Mouse (Mus musculus): Measurements from ENCODE around the gene Tac4. TPM values are rescaled to one million over a fixed set of nuclear protein-coding genes. Genes with fewer than 3 reads are reported as not detected.

The Tac4 gene
- total RNA-seq (2021), result not detected
- polyA plus RNA-seq (2012; rRNA removed), result not detected in 2 replicates
- long read RNA-seq, result 0 reads

DNA sequence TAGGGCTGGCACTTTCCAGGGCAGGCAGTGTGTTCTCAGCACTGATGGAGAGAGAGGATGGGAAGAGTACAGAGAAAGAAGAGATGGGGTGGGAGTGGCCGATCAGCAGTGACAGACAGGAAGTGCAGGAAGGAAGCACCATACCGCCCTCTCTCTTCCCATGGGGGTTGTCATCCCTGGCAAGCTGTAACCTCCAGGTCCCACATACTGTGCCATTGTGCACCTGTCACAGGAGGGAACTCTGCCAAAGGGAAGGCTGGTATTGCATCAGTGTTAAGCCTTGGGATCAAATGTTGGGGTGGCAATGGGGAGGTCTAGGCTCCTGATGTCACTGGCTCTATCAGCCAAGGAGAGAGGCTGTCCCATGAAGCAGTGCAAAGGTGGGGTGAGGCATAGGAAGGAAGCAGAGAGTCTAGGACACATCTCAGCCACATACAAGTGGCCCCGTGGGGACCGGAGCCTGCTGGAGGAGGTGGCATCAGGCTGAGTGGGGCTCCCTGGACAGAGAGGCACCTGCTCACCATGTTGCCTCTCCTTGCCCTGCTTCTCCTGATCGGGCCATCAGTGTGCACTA, at the start of gene Tac4:
Tac4 (plus strand) TSS at position 352 of the 574 bp plus-strand sequence.
- DNase-seq, result no peak

DNA sequence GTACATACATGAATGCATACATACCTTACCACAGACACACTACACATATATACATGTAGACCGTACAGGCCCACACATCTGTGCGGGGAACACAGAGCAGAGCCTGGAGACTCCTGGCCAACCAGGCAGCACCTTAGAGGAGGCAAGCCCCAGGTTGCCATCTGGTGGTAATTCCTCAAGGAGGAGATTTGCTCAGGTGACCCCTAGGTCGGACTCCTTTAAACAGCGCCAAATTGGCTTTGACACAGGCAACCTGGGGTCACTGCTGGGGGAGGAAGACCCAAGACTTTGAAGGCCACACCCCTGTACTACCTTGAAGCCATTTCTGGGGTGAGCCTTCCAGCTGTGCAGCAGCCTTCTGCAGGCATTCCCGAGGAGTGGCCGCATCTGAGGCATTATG, 47.7 kb upstream of the Tac4 start:
- DNase-seq, result no peak

DNA sequence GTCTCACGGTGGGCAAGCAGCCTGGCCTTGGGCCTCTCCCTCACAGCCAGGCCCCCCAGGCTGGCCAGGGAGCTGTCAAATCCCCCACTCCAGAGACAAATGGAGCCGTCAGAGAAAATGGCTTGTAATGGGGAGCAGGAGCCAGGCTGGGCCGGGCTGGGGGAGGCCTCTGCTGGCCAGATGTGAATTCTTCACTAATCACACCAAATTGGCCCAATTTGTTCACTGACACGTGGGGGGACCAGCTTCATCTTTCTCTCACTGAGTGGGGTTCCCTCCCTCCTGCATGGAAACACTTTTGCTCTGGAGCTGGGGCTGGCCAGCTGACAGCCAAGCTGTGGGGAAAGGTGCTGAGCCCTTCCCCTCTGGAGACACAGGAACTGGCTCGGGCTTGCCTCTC, 47.0 kb upstream of the Tac4 start:
- no peak for DNase-seq

DNA sequence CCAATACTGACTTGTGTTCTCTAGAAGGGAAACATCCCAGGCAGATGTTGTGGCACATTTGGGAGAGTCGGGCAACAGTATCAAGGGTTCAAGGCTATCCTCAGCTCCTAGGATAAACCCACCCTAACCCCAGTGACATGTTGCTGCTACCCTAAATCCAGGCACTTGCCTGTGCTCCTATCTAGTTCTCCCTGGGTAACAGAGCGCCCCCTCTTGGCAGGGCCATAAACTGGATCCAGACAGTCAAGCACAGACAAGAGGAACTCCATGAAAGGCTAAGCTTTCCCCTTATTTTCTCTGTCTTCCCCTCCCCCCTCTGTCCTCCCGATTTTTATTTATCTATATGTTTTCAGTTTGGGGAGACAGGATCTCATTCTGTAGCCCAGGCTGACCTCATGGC, 45.1 kb upstream of the Tac4 start:
- no peak for DNase-seq

GRCm38 (mm10) chr11:95219111-95219510, 42.2 kb upstream of the Tac4 start:
- no peak for DNase-seq

DNA sequence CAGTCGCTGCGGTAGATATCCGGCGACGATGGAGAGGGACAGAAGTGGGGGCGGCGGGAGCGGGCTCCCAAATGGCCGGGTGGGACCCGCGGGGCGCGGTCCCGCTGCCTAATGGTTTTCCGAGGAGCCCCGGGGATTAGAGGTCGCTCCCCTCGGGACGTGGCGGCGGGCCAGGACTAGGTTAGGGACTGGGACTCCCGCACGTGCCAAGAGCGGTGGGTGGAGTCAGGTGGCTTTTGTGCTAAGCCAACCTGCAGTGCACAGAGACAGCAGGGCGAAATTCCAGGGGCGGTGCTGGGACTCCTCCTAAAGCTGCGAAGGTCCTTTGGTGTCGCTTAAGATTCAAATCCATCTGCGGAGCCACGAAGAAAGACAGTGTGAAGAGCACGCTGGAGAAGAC, 37.9 kb upstream of the Tac4 start:
- DNase-seq, result peak; percentile 55

GRCm38 (mm10) chr11:95224124-95224893, 37.0 kb upstream of the Tac4 start:
- DNase-seq, result no peak

DNA sequence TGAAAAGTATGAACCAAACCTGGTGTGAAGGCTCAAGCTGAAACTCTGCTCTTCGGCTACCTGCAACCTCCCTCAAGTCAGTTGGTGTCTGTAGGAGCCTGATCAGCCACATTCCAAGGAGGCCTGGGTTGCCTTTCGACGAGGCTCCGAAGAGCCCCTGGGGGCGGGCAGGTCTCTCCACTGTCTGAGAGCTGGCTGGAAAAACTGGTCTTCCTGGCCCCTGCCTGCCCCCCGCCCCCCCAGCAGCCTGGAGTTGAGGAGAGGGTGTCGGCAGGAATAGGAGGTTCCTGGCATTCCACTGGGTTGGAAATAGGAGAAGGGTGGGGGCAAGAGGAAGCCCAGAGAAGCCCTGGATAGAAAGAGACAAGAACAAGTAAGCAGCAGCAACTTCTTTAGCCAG, 35.9 kb upstream of the Tac4 start:
- DNase-seq, result no peak

- DNase-seq, result no peak
These were observed 33.9 kb upstream of the Tac4 start for GRCm38 (mm10) chr11:95227467-95227866.

DNA sequence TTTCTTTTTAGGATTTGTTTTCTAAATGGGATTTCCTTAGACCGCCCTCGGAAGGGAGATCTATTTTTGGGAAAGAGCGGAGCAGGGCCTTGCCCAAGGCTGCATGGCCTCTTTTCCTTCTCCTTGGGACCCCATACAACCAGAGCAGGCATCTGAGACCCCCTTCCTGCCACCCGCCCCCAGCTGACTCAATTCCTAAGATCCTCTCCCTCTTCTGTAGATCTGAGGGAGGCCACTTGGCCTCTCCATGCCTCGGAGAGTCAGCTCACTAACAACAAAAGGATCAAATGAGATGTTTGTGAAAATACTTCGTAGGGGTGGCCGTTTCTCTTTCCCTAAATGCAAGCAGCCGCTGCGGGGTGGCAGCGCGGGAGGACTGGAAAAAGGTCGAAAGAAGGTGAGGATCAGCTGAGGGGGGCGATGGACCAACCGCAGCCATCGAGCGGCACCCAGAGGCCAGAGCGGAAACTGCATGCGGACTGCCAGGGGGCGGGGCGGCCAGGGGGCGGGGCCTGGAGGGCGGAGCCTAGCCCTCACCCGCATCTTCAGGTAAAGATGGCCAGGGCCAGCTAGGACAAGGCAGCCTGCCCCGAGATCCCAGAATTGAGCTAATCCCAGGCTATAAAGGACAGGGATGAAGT, 29.5 kb upstream of the Tac4 start:
- peak; percentile 75 for DNase-seq

GRCm38 (mm10) chr11:95232329-95232696, 29.0 kb upstream of the Tac4 start:
- DNase-seq, result no peak

DNA sequence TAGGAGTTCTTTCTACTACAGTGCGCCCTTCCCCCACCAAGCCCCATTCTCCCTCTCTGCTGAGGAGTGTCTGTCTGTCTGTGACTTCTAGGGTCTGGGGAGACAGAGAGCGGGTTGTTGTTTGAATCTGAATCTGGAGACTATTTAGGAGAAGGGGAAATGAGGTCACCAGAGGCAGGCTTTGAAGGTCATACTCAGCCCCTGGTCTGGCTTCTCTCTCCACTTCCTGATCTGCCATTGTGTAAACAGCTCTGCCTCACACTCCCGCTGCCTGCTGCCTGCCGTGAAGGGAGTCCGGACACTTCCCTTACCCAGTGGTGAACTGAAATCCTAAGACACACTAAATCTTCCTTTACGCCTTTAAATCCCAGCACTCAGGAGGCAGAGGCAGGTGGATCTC, 22.9 kb upstream of the Tac4 start:
- no peak for DNase-seq

- DNase-seq, result no peak
These were observed 18.7 kb upstream of the Tac4 start for GRCm38 (mm10) chr11:95242653-95243052.

GRCm38 (mm10) chr11:95245456-95245855, 15.9 kb upstream of the Tac4 start:
- no peak for DNase-seq

GRCm38 (mm10) chr11:95247065-95247464, 14.3 kb upstream of the Tac4 start:
- DNase-seq, result no peak

- no peak for DNase-seq
These were observed 11.2 kb upstream of the Tac4 start for GRCm38 (mm10) chr11:95250110-95250509.

DNA sequence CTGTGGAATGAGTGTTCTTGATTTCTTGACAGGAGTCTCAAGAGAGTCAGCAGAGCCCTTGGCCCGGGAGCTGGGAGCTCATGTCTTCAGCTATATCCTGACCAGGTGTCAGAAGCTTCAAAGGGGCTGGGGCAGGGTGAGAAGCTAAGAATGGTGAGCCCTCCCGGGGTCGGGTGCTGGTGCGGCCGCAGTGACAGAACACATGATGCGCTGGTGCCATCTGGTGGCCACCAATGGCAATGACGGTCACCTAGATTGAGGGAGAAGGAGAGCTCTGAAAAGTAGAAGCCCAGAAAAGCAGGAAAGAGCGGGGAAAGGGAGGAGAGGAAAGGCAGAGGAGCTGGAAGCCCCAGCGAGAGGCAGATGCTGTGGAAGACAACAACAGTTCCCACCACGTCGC, 10.0 kb upstream of the Tac4 start:
- DNase-seq, result peak; percentile 75

DNA sequence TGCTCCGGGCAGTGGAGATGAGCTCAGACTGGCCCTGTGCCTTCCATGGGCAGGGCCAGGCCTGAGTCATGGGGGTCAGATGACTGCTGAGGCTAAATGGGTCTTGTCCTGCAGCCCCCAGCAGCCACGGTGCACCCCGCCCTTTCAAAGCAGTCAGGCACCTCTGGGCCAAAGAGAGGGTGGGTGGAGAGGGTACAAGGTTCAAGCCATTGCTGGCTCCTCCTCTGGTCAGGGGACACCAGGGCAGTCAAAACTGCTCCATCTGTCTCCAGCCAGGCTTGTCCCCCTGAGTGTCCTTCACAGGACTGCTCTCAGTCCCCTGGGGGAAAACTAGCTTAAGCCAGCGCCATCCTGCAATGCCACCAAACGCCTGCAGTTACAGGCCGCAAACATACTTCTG, 9.2 kb upstream of the Tac4 start:
- no peak for DNase-seq

DNA sequence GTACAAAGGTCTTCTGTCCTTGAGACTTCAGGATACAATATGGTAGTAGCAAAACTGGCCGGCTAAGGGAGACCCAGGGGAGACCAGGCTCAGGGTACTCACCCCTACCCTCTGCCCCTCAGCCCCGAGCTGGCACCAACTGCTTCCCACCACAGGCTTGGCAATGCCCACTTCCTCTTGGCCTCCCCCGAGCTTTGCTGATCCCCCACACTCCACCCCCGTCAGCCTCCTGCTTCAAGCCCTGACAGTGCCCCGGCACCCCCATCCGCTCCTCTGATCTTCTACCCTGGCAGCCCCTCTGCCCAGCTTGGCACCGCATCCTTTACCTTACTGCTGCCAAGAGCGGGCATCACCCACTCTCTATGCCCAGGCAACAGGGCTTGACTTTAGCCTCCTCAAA, 7.2 kb upstream of the Tac4 start:
- DNase-seq, result no peak

DNA sequence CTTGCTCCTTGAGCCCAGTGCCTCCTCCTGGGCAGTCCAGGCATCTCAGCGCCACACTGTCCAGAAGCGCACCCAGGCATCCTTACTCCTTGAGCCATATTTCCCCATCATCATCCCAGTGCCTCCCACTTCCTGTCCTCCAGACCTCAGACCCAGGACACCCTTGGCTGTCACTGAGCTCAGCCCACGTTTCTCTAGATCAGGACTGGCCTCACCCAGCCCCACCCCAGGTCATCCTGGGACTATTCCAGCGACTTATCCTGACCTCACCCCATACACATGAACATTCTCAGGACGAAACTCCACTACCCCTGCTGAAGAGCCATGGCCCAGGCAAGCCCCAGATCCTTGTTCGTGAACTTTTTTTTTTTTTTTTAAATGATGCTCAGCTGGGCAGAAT, 5.6 kb upstream of the Tac4 start:
- DNase-seq, result no peak

GRCm38 (mm10) chr11:95257930-95258329, 3.4 kb upstream of the Tac4 start:
- no peak for DNase-seq

GRCm38 (mm10) chr11:95258490-95258889, 2.8 kb upstream of the Tac4 start:
- peak; percentile 83 for DNase-seq

DNA sequence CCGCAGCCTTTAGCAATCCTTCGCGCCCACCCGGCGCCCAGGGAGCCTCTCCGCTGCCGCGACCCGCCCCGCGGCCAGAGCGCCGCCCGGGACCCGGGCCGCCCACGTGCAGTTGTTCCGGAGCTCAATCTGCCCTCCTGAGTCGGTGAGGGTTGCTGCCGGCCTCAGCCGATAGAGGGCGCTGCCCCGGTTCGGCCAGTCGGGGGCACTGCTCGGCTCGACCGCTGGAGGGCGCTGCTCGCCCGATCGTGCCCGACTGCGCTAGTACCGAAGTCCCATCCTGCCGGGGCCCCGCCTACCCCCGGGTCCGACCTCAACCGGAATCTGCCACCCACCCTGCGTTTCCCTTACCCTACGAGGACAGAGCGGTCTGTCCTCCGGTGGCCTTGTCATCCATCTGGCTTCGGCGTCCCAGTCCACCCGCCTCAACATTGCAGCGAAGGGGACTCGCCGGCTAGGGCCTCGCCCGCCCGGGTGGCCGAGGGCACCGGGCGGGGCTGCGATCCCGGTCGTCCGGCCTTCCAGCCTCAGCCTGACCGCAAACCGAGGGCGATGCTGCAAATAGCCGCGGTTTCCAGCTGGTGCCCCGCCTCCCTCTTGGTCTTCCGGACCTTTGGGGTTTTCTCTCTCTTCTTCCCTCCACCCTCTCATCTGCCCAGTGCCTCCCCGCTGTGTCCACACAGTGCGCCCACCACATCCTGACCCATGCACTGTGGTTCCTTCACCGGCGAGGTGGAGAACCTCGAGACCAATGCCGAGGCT, 2.1 kb upstream of the Tac4 start:
- DNase-seq, result peak; percentile 96
